Mouse (Mus musculus): ENCODE results near the gene Gm10031. TPM values are rescaled to one million over a fixed set of nuclear protein-coding genes. Genes with fewer than 3 reads are reported as not detected.

Gm10031 gene
- polyA plus RNA-seq (2017; shearing (Covaris generic)) = 0.99 TPM

DNA sequence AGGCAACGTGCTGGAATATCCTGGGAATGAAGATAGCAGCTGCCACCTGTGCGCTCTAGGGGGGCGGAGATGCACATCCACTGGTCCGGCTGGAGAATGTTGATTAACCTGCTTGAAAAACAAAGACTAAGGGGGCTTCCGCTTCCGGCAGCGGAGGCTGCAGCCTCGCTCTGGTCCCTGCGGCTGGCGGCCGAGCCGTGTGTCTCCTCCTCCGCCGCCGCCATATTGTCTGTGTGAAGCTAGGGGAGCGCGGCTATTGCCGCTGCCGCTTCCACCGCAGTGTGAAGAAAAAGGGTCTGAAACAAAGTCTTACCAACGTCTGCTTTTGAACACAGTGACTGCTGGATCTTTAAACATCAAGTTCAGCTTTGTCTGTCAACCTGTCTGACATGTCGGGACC lies at the start of gene Gm10031:
Gene Gm10031 (plus strand): TSS at position 171 of the 400 bp plus-strand sequence.

DNA sequence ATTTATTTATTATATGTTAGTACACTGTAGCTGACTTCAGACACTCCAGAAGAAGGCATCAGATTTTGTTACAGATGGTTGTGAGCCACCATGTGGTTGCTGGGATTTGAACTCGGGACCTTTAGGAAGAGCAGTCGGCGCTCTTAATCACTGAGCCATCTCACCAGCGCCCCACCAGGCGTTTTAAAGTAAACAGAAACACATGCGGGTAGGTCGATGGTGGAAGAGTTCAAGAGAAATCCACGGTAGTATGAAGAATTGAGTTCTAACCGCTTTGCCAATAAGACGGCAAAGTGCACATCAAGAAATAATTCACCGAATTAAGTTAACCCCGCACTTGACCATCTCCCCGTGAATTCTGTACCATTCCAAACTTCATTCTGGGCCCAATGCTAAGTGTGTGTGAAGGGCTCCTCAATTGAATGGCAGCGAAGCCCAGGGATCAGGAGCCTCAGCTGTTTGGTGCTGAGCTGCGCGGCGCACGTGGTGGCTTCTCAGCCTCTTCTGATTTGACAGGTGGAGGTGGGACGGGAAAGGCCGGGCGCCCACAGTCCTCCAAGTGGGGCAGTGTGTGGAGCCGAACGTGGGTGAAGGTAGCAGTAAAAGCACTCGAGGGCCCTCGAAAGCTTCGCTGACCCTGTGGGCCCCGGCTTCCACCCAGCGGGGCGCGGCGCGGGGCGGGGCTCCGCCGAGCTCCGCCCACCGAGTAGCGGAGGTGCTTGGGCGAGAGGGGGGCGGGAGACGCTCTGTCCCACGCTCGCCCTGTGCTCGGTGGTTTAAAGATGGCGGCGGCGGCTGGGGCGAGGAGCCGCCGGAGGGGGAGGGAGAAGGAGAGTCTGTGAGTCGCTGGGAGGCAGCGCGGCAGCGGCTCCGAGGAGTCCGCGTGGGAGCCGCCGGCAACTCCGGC lies 34.5 kb downstream of the Gm10031 start, which contains the start of gene Abl2:
Gene Abl2 (plus strand): TSS at position 763 of the 907 bp plus-strand sequence.

Other genes starting within 250 kb of the Gm10031 start
- gene Tdrd5, start 220.3 kb upstream of the Gm10031 start, polyA plus RNA-seq (2017; shearing (Covaris generic)) = not detected
- not detected for gene Nphs2, start 213.3 kb upstream of the Gm10031 start, polyA plus RNA-seq (2017; shearing (Covaris generic))
- gene Gm2000, start 158.0 kb upstream of the Gm10031 start, polyA plus RNA-seq (2017; shearing (Covaris generic)) = 1,028 TPM
- gene Axdnd1, start 102.9 kb upstream of the Gm10031 start, polyA plus RNA-seq (2017; shearing (Covaris generic)) = 0.29 TPM
- gene Soat1, start 49.7 kb upstream of the Gm10031 start, polyA plus RNA-seq (2017; shearing (Covaris generic)) = 54.5 TPM
- 2.5 TPM for gene Abl2, start 34.8 kb downstream of the Gm10031 start, polyA plus RNA-seq (2017; shearing (Covaris generic))
- gene Tor3a, start 150.3 kb downstream of the Gm10031 start, polyA plus RNA-seq (2017; shearing (Covaris generic)) = 56.7 TPM
- gene Fam20b, start 195.1 kb downstream of the Gm10031 start, polyA plus RNA-seq (2017; shearing (Covaris generic)) = 19.3 TPM

Measured in inflammation-experienced regulatory T-cells, adult 16 weeks (primary cell).